Mouse (Mus musculus): Measurements from ENCODE around the gene Abcd4. TPM values are rescaled to one million over a fixed set of nuclear protein-coding genes. Genes with fewer than 3 reads are reported as not detected.

The Abcd4 gene
- 4.2 TPM for polyA plus RNA-seq (2015; fragmentation: Illumina TruSeq; extraction: RNeasy Lipid Tissue Mini Kit (QIAGEN cat#74804); ENCODE audit: insufficient read depth, low read depth, low replicate concordance)

DNA sequence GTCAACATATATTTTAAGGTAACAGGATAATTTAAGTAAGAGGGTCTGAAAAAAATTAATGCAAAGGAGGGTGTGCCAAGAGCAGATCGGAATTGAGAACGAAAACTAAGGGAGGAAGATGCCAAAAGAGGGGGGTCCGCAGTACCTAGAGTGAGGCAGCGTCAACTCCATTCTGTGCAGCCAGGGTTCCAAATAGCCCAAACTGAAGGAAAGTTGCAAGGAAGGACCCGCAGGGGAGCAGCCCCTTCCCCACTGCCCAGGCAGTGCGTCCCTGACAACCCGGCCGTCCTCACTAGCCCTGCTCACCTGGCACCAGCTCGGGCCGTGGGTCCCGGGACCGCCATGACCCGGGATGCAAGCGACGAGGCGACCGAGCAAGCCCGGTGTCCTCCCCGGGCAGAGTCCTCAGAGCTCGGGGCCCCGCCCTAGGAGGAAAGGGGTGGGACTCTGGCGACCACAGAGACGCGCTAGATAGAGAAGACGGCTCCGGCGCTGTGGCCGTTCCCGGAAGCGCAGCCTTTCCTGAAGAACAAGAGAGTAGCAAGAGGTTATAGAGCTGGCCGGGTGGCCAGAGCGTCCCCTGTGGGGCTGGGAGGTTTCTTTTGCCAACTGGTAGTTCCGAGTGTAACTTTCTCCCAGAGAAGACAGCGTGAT is at the start of gene Abcd4:
TSS of gene Abcd4 (minus strand) at position 437 of the 654 bp plus-strand sequence.

DNA sequence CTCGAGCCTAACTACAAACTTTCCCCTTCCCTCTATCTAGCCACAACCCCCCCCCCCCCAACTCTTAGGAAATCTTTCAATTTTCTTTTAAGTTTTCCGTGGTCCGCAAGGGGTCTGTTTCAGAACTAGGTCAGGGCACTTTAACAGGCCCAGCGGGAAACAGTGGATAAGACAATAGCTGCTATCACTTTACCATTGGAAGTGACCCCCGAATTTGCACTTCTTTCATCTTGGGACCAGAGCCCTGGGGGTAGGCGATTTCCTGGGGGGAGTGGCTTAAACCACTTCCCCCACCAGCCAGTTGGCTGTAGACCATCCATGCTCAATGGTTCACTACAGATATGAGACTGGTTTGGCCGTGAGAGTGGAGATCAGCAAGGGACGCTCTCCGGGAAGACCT is 23.4 kb upstream of the Abcd4 start, which contains the start of gene Vrtn:
TSS of gene Vrtn (plus strand) at position 366 of the 400 bp plus-strand sequence.

DNA sequence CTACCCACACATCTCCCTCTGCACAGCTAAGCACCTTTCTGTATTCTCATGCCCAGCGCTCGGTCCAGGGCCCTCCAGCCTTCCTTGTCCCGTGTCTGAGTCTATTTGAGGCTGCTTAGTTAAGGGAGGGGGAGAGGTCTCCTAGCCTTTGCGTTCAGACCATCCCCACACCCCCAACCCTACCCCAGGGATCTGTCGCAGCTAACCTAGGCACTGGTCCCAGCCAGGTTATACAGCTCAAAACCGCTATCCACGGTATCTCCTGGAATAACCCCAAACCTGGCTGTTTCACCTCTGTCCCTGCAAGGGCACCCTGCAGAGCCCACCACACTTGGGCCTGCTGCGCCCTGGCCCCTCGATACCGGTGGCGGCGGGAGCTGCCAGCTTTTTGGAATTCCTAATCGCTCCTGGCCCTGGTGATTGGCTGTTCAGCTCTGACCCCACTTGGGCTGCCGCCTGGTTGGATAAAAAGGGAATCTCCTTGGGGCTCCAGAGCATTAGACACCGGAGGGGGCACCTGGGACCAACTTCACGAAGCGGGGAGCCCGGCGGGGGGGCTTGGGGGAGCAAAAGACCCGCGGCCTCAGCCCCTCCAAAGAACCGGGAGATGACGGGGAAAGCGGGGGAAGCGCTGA is 47.8 kb downstream of the Abcd4 start, which contains the start of gene Vsx2:
TSS of gene Vsx2 (plus strand) at position 427 of the 635 bp plus-strand sequence.

Other genes starting within 250 kb of the Abcd4 start
- 3.3 TPM for gene Entpd5, start 208.4 kb downstream of the Abcd4 start, polyA plus RNA-seq (2015; fragmentation: Illumina TruSeq; extraction: RNeasy Lipid Tissue Mini Kit (QIAGEN cat#74804); ENCODE audit: insufficient read depth, low read depth, low replicate concordance)
- 0.63 TPM for gene Bbof1, start 208.3 kb downstream of the Abcd4 start, polyA plus RNA-seq (2015; fragmentation: Illumina TruSeq; extraction: RNeasy Lipid Tissue Mini Kit (QIAGEN cat#74804); ENCODE audit: insufficient read depth, low read depth, low replicate concordance)
- gene Rnf113a2, start 200.2 kb downstream of the Abcd4 start, polyA plus RNA-seq (2015; fragmentation: Illumina TruSeq; extraction: RNeasy Lipid Tissue Mini Kit (QIAGEN cat#74804); ENCODE audit: insufficient read depth, low read depth, low replicate concordance) = 2.7 TPM
- 14.2 TPM for gene Aldh6a1, start 166.4 kb downstream of the Abcd4 start, polyA plus RNA-seq (2015; fragmentation: Illumina TruSeq; extraction: RNeasy Lipid Tissue Mini Kit (QIAGEN cat#74804); ENCODE audit: insufficient read depth, low read depth, low replicate concordance)
- gene Lin52, start 166.0 kb downstream of the Abcd4 start, polyA plus RNA-seq (2015; fragmentation: Illumina TruSeq; extraction: RNeasy Lipid Tissue Mini Kit (QIAGEN cat#74804); ENCODE audit: insufficient read depth, low read depth, low replicate concordance) = 4.5 TPM
- not detected for gene Vsx2, start 47.7 kb downstream of the Abcd4 start, polyA plus RNA-seq (2015; fragmentation: Illumina TruSeq; extraction: RNeasy Lipid Tissue Mini Kit (QIAGEN cat#74804); ENCODE audit: insufficient read depth, low read depth, low replicate concordance)
- gene Vrtn, start 23.6 kb upstream of the Abcd4 start, polyA plus RNA-seq (2015; fragmentation: Illumina TruSeq; extraction: RNeasy Lipid Tissue Mini Kit (QIAGEN cat#74804); ENCODE audit: insufficient read depth, low read depth, low replicate concordance) = not detected
- 3.3 TPM for gene Syndig1l, start 81.4 kb upstream of the Abcd4 start, polyA plus RNA-seq (2015; fragmentation: Illumina TruSeq; extraction: RNeasy Lipid Tissue Mini Kit (QIAGEN cat#74804); ENCODE audit: insufficient read depth, low read depth, low replicate concordance)
- gene Npc2, start 155.7 kb upstream of the Abcd4 start, polyA plus RNA-seq (2015; fragmentation: Illumina TruSeq; extraction: RNeasy Lipid Tissue Mini Kit (QIAGEN cat#74804); ENCODE audit: insufficient read depth, low read depth, low replicate concordance) = 20.0 TPM
- gene Isca2, start 155.8 kb upstream of the Abcd4 start, polyA plus RNA-seq (2015; fragmentation: Illumina TruSeq; extraction: RNeasy Lipid Tissue Mini Kit (QIAGEN cat#74804); ENCODE audit: insufficient read depth, low read depth, low replicate concordance) = 23.3 TPM